Mouse (Mus musculus): ENCODE data around the gene Cald1.

GRCm38 (mm10) chr6:34769984-34770383 lies 171.7 kb downstream of the Cald1 start:
- TF ChIP-seq CTCF (IDR thresholded peaks at IDR 0.05; ENCODE audit: borderline replicate concordance, insufficient read depth, low read depth, low read length) (no peak), POLR2A (IDR thresholded peaks at IDR 0.05; ENCODE audit: borderline replicate concordance, insufficient read depth, low read length) (no peak)

Measured in cerebellum, adult 2 months (tissue).